Mouse (Mus musculus) forebrain, embryonic 10.5 days (tissue): ENCODE results near the gene Sgms1. TPM values are rescaled to one million over a fixed set of nuclear protein-coding genes. Genes with fewer than 3 reads are reported as not detected.

Source experiments
- DNase-seq: peaks from one replicate; pipeline ENCODE4 v3.0.0-alpha.2; 2017; ENCODE audit warnings: low spot score; ENCODE audit errors: extremely low spot score
- H3K27ac ChIP-seq: fragments of 300-500 bp; sonication (generic); 2 replicates; pipeline ENCODE4 v1.5.1; 2016; ENCODE audit warnings: mild to moderate bottlenecking
- H3K27me3 ChIP-seq: fragments of 300-500 bp; sonication (generic); 2 replicates; pipeline ENCODE4 v1.6.1; 2016; ENCODE audit warnings: mild to moderate bottlenecking; ENCODE audit not compliant: poor library complexity, severe bottlenecking
- H3K36me3 ChIP-seq: fragments of 300-500 bp; sonication (generic); replicated peaks from 2 replicates; pipeline ENCODE4 v1.6.1; 2016; ENCODE audit warnings: mild to moderate bottlenecking, moderate library complexity
- H3K4me1 ChIP-seq: fragments of 300-500 bp; sonication (generic); 2 replicates; pipeline ENCODE4 v1.6.1; 2016
- H3K4me3 ChIP-seq: fragments of 300-500 bp; sonication (generic); 2 replicates; pipeline ENCODE4 v1.5.1; 2016; ENCODE audit warnings: mild to moderate bottlenecking, moderate library complexity
- H3K9me3 ChIP-seq: fragments of 300-500 bp; sonication (generic); 2 replicates; pipeline ENCODE4 v1.6.1; 2016; ENCODE audit warnings: mild to moderate bottlenecking, moderate library complexity
- WGBS: fragments of 180-500 bp; shearing (Covaris S2); methylation state at CpG from one replicate; pipeline ENCODE4 v1.1.7; 2016; 5-methylcytosine and 5-hydroxymethylcytosine counted together
- polyA plus RNA-seq: library from polyadenylated mRNA; unstranded; fragments of >200 nt; fragmentation: Nextera tagmentation; extraction: Ambion mirVana; gene quantifications from 2 replicates; pipeline ENCODE4 v1.2.1, GENCODE M21; 2016

The Sgms1 gene
- polyA plus RNA-seq, 1 experiment from 2014 or later: 15.1 TPM

DNA sequence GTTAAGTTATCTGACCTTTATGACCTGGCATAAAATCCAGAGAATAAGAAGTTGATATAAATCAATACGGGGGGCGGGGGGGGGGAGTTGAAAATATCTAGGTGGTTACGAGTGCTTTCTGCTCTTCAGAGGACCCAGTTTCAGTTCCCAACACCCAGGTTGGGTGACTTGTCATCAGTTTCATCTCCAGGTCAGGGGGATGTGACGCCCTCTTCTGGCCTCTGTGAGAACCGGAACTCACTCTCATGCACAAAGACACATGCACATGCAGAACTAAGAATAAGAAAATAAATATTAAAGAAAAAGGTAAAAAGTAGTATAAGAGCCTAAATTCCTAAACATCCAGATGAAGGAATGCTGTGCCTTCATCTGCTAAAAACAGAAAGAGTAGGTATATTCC lies 79.0 kb downstream of the Sgms1 start:
- no peaks in the 10 kb centered on the region for H3K9me3 ChIP-seq
- H3K27ac ChIP-seq: no peak overlapping the region
- no peak overlapping the region for H3K4me3 ChIP-seq
- H3K4me1 ChIP-seq: no peaks in the 10 kb centered on the region
- H3K27me3 ChIP-seq: peaks cover 23% of the 10 kb centered on the region
- no peak for DNase-seq
- 96% methylated on average over 5 of the region's 5 CpGs for WGBS
- H3K36me3 ChIP-seq: no peaks in the 10 kb centered on the region

- H3K27ac ChIP-seq: no peak overlapping the region
- H3K4me3 ChIP-seq: no peak overlapping the region
- H3K9me3 ChIP-seq: no peaks in the 10 kb centered on the region
- no peaks in the 10 kb centered on the region for H3K36me3 ChIP-seq
- no peak for DNase-seq
- 94% methylated on average over 3 of the region's 3 CpGs for WGBS
- peaks cover 11% of the 10 kb centered on the region for H3K27me3 ChIP-seq
- peaks cover 8% of the 10 kb centered on the region for H3K4me1 ChIP-seq
These were observed 80.2 kb downstream of the Sgms1 start for GRCm38 (mm10) chr19:32309346-32309745.

DNA sequence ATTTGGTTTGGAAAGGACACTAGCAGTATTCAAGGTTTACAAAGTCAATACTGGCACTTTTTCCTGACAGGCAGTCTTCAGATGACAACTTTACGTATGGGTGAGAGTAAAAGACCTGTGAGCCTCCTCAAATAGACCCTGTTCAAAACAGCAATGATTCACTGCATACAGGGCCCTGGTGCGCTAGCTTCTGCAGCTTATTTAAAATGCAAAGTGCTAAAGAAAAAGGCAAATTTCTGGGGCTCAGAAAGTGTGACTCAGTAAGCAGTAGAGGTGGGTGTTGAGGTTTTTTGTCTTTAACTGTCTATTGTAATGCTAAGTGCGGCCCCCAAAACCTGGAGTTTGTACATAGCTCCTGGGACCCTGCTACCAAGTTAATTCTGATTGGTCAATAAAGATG lies 81.2 kb downstream of the Sgms1 start:
- no peaks in the 10 kb centered on the region for H3K9me3 ChIP-seq
- WGBS: 87% methylated on average over 3 of the region's 3 CpGs
- peaks cover 3% of the 10 kb centered on the region; the same call in 1 of the 2 replicates for H3K27me3 ChIP-seq
- DNase-seq: no peak
- no peaks in the 10 kb centered on the region for H3K36me3 ChIP-seq
- peaks cover 12% of the 10 kb centered on the region for H3K4me1 ChIP-seq
- H3K27ac ChIP-seq: no peak overlapping the region
- no peak overlapping the region for H3K4me3 ChIP-seq

DNA sequence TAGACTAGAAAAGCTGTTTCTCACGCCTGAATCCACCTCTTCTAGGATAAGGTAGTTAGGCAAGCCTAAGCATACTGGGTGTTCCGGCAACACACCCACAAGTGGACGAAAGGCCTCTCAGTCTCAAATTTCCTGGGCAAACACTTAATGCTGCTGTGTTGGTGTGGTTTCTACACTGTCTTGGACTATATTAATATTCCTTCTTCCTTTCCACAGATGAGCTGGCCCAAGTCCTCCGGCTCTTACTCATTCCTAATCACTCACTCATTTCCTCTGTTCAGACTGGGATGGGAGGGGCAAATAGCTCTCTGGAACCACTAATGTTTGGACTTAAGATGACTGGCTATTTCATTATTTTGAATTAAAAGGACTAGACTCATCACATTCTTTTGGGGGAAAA lies 84.6 kb downstream of the Sgms1 start:
- 55% methylated on average over 4 of the region's 4 CpGs for WGBS
- Histone ChIP-seq H3K36me3 (no peaks in the 10 kb centered on the region), H3K9me3 (no peaks in the 10 kb centered on the region), H3K4me1 (peaks cover 12% of the 10 kb centered on the region), H3K27me3 (no peaks in the 10 kb centered on the region), H3K27ac (0 out of 2 replicates have a peak overlapping the region, but pooled peaks have one; percentile 35), H3K4me3 (no peak overlapping the region)
- no peak for DNase-seq

GRCm38 (mm10) chr19:32304008-32304873 lies 85.3 kb downstream of the Sgms1 start:
- Histone ChIP-seq H3K4me1 (peaks cover 16% of the 10 kb centered on the region), H3K36me3 (no peaks in the 10 kb centered on the region), H3K4me3 (no peak overlapping the region), H3K27me3 (no peaks in the 10 kb centered on the region), H3K9me3 (no peaks in the 10 kb centered on the region), H3K27ac (0 out of 2 replicates have a peak overlapping the region, but pooled peaks have one; percentile 35)
- WGBS: 83% methylated on average over 9 of the region's 9 CpGs
- DNase-seq: no peak

- Histone ChIP-seq H3K36me3 (no peaks in the 10 kb centered on the region), H3K4me3 (no peak overlapping the region), H3K9me3 (no peaks in the 10 kb centered on the region), H3K27me3 (no peaks in the 10 kb centered on the region), H3K4me1 (peaks cover 25% of the 10 kb centered on the region), H3K27ac (no peak overlapping the region)
- DNase-seq: no peak
- WGBS: 77% methylated on average over 5 of the region's 5 CpGs
These were observed 86.6 kb downstream of the Sgms1 start for GRCm38 (mm10) chr19:32302835-32303381.

- WGBS: 91% methylated on average over 3 of the region's 3 CpGs
- no peaks in the 10 kb centered on the region for H3K9me3 ChIP-seq
- no peaks in the 10 kb centered on the region for H3K27me3 ChIP-seq
- peaks cover 30% of the 10 kb centered on the region for H3K4me1 ChIP-seq
- no peak overlapping the region for H3K27ac ChIP-seq
- no peaks in the 10 kb centered on the region for H3K36me3 ChIP-seq
- no peak for DNase-seq
- no peak overlapping the region for H3K4me3 ChIP-seq
These were observed 87.9 kb downstream of the Sgms1 start for GRCm38 (mm10) chr19:32301568-32301967.

- Histone ChIP-seq H3K36me3 (no peaks in the 10 kb centered on the region), H3K9me3 (no peaks in the 10 kb centered on the region), H3K27ac (no peak overlapping the region), H3K4me3 (no peak overlapping the region), H3K4me1 (peaks cover 22% of the 10 kb centered on the region), H3K27me3 (no peaks in the 10 kb centered on the region)
- WGBS: 53% methylated on average over 7 of the region's 7 CpGs
- DNase-seq: no peak
These were observed 91.3 kb downstream of the Sgms1 start for GRCm38 (mm10) chr19:32298221-32298620.

DNA sequence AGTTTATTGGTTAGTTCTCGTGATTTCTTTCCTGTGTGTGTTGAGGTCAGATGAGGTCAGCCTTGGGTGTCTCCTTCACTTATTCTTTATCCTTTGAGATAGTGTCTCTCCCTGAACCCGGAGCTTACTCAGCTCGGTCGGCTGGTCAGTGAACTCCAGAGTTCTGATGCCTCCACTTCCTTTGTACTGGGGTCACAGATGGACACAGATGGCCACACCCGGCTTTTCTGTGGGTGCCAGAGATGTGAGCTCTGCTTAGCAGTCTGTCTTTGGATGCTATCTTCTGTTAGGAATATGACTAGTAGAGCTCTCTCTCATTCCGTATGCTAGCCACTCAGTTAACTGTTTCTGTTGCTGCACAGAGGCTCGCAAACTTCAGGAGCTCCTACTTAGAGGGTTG lies 92.7 kb downstream of the Sgms1 start:
- H3K36me3 ChIP-seq: no peaks in the 10 kb centered on the region
- no peak overlapping the region for H3K27ac ChIP-seq
- no peak for DNase-seq
- no peak overlapping the region for H3K4me3 ChIP-seq
- H3K4me1 ChIP-seq: peaks cover 25% of the 10 kb centered on the region
- H3K27me3 ChIP-seq: no peaks in the 10 kb centered on the region
- H3K9me3 ChIP-seq: no peaks in the 10 kb centered on the region
- WGBS: 80% methylated on average over 7 of the region's 7 CpGs

- Histone ChIP-seq H3K9me3 (no peaks in the 10 kb centered on the region), H3K4me1 (peaks cover 25% of the 10 kb centered on the region), H3K27me3 (no peaks in the 10 kb centered on the region), H3K27ac (no peak overlapping the region), H3K36me3 (no peaks in the 10 kb centered on the region), H3K4me3 (no peak overlapping the region)
- DNase-seq: no peak
- 91% methylated on average over 7 of the region's 7 CpGs for WGBS
These were observed 93.9 kb downstream of the Sgms1 start for GRCm38 (mm10) chr19:32295581-32295980.

GRCm38 (mm10) chr19:32292782-32293776 lies 96.4 kb downstream of the Sgms1 start:
- no peak for DNase-seq
- Histone ChIP-seq H3K27ac (no peak overlapping the region), H3K4me1 (peaks cover 27% of the 10 kb centered on the region), H3K9me3 (no peaks in the 10 kb centered on the region), H3K4me3 (no peak overlapping the region), H3K36me3 (no peaks in the 10 kb centered on the region), H3K27me3 (no peaks in the 10 kb centered on the region)
- WGBS: 90% methylated on average over 12 of the region's 12 CpGs

GRCm38 (mm10) chr19:32292067-32292739 lies 97.3 kb downstream of the Sgms1 start:
- H3K36me3 ChIP-seq: no peaks in the 10 kb centered on the region
- H3K4me1 ChIP-seq: peaks cover 24% of the 10 kb centered on the region
- 87% methylated on average over 12 of the region's 12 CpGs for WGBS
- no peaks in the 10 kb centered on the region for H3K27me3 ChIP-seq
- DNase-seq: no peak
- no peak overlapping the region for H3K27ac ChIP-seq
- H3K9me3 ChIP-seq: no peaks in the 10 kb centered on the region
- no peak overlapping the region for H3K4me3 ChIP-seq
